Mouse (Mus musculus) cerebellum, postnatal 36 days (tissue): ENCODE data around the gene Fdx1l.
"Not testable (repeated sequence)": the region's sequence is repeated elsewhere in the genome, so short reads cannot be mapped to it uniquely, and the experiment has no call there.

Experiments
- DNase-seq, 2 experiments: peaks; one replicate each; pipeline ENCODE4 v3.0.0; 2021 to 2022; ENCODE audit warnings: mixed read lengths in 2 of 2

The Fdx1l gene

DNA sequence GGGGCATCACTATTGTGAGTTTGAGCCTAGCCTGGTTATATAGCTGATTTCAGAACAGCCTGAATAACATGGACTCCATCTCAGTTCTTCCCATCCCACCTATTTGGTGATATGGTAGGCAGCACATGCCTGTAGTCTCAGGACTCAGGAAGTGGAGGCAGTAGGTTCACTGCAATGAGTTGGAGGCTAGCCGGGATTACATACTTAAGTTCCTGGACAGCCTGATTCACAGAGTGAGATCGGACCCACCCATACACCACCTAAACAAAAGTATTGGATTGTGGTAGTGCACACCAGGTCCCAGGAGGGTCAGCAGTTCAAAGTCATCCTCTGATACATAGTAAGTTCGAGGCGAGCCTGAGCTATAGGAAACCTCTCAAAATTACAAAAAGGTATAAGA lies 773 bp downstream of the Fdx1l start:
- no peak for DNase-seq

DNA sequence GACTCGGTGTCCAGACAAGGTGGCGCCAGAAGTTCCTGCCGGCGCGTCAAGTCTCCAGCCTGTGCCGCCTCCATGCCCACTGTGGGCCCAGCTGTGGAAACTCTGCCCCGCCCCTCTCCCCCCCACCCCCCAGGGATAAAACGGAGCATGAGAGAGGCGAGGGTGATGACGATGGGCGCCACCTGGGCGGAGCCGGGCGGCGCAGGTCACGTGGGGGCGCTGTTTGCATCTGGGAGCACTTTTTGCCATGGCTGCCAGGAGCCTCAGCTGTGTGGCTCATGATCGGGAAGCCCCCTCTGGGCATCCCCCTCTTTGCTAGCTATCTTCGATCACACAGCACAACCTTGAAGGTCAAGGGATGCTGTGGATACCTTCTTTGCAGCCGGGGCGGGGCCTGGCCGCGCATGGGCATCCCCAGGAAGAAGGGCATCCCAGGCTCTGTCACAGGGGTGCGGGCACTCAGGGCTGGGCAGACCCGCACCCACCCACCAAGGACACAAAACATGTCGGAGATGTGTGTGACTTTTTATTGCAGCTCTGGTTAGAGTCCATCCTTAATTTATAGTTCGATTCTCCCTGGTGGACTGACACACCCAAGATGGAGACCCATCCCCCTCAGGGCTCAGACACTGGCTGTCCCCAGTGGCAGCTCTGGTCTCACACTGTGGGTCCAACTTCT lies 6.3 kb downstream of the Fdx1l start, which contains the start of gene Zglp1:
Gene Zglp1 (minus strand): TSS at position 88 of the 679 bp plus-strand sequence.
- no peak for DNase-seq

DNA sequence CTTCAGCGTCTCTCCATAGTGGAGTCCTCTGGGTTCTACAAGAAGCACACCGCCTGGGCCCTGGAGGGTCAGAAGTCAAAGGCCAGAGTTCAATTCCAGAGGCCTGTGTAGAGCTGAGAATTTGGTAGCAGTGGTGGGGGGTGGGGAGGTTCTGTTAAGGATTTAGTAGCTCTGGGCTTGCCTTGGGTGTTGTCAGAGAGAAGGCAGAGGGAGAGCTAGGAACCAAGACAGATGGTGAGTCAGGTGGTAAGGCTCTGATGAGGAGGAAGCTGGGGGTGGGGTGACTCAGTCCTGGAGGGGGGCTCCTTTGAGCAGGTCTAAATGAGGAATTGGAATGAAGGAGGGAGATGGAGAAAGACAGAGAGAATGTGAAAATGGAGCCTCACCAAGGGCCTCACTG lies 10.5 kb downstream of the Fdx1l start:
- no peak for DNase-seq

DNA sequence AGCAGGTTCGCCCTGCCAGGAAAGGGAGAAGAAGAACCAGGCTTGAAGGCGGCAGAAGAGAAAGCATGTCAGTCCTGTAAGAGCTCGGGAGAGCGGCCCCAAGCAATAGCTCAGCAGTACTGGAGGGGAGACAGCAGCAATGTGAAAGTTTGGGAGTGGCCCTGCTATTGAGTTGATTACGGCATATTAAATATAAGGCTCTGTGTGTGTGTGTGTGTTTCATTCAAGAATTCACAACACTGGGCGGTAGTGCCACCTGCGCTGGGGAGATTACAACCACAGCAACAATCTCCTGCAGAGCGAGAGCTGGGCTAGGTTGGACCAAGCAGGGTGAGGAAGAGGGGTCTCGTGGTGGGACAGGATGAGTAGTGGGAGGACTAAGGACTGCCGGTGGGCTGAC lies 21.8 kb downstream of the Fdx1l start:
- no peak for DNase-seq

DNA sequence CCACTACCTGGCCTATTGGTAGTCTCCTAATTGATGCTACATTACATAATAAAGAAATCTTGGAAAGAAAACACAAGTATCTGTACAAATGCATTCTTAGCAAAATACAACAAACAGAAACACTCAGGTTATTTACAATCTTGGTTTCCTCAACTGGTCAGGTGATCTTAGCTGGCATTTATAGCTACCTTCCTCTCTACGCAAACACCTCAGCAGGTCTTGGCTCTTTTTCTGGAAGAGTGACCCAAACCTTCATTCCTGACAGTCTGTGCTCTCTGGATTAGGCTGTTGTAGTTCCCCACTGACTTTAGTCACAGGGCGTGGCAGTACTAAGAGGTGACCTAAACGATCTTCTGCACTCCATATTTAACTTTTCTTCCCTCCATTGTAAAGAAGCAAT lies 28.2 kb downstream of the Fdx1l start:
- DNase-seq = no peak

DNA sequence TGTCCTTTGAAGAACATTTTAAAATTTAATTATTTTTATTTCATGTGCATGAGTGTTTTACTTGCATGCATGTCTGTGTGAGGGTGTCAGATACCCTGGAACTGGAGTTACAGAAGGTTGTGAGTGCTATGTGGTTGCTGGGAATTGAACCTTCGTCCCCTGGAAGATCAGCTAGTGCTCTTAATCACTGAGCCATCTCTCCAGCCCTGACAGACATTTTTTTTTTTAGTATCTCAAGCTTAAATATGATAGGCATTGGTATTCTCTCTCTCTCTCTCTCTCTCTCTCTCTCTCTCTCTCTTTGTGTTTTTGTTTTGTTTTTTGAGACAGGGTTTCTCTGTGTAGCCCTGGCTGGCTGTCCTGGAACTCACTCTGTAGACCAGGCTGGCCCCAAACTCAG lies 28.6 kb downstream of the Fdx1l start:
- not testable (repeated sequence) for DNase-seq

DNA sequence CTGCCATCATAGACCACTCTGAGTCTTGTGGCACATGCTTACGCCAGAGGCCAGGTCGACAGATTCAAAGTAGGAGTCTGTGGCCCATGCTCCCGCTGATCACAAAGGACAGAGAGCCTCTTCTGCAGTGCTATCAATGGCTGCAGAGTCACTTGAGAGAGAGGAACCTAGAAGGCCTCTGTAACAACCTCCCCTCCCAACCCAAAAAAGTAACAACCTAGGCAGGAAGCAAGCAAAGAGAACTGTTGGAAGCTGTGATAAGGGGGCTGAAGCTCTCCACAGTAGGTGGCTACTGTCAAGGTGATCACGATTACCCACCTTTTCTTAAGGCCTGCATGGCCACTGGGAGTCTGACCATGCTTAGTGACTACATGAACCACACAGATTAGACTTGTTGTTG lies 29.9 kb downstream of the Fdx1l start:
- DNase-seq = no peak

DNA sequence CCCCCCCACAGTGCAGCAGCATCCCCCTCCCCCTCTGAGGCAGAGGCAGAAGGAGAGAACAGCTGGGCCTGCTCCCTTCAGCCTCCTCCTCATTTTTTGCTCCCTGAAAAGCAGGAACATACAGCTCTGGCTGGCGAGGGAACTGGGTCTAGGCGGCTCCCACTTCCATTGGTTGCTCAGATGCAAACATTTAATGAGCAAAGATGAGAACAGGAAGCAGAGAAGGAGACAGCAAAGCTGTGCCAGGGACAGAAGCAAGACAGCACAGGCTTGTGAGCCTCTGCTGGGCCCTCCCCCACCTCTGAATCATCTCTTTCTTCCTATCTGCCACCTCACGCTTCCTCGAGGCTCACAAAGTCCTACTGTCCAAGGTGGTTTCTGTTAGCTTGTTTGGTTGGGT lies 32.1 kb downstream of the Fdx1l start:
- DNase-seq = no peak

DNA sequence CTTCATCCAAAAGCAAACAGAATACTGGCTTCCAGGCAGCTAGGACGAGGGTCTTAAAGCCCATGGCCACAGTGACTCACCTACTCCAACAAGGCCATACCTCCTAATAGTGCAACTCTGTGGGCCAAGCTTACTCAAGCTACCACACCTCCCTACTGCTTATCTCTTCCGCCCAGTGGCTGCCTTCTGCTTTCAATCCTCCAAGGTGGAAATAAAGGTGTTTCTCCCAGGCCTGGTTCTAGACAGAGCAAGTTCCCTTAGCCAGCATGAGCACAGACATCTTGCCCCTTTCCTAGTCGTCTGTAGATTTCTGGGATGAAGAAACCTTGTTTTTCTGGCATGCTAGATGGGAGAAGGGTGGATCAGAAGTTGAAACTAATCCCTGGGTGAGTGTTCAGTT lies 33.6 kb downstream of the Fdx1l start:
- no peak for DNase-seq

DNA sequence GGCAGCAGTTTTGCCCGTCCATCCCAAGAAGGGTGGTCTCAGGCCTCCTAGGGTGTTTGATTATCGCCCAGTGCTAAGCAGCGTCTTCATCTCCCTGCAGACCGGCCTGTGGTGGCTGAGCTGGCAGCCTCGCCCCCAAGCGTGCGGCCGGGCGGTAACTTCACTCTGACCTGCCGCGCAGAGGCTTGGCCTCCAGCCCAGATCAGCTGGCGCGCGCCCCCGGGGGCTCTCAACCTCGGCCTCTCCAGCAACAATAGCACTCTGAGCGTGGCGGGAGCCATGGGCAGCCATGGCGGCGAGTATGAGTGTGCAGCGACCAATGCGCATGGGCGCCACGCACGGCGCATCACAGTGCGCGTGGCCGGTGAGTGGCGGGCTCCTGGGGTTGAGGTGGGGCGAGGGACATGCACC lies 35.9 kb downstream of the Fdx1l start:
- peak; percentile 23 to 25 for DNase-seq

DNA sequence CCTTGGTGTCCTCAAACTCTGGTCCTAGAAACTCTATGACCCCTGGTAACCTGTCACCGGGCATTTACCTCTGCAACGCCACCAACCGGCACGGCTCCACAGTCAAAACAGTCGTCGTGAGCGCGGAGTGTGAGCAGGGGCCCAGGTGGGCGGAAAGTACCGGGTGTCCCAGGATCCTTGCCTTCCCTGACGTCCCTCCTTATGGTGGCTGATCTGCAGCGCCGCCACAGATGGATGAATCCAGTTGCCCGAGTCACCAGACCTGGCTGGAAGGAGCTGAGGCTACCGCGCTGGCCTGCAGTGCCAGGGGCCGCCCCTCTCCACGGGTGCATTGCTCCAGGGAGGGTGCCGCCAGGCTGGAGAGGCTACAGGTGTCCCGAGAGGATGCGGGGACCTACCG lies 36.7 kb downstream of the Fdx1l start:
- no peak for DNase-seq

DNA sequence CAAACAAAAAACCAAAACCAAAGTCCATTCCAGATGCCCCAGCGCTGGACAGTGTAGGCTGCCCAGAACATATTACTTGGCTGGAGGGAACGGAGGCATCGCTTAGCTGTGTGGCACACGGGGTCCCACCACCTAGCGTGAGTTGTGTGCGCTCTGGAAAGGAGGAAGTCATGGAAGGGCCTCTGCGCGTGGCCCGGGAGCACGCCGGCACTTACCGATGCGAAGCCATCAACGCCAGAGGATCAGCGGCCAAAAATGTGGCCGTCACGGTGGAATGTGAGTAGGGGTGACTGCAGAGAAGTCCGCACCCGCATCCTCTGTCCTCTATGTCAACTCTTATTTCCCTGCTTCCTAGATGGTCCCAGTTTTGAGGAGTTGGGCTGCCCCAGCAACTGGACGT lies 37.3 kb downstream of the Fdx1l start:
- no peak for DNase-seq

DNA sequence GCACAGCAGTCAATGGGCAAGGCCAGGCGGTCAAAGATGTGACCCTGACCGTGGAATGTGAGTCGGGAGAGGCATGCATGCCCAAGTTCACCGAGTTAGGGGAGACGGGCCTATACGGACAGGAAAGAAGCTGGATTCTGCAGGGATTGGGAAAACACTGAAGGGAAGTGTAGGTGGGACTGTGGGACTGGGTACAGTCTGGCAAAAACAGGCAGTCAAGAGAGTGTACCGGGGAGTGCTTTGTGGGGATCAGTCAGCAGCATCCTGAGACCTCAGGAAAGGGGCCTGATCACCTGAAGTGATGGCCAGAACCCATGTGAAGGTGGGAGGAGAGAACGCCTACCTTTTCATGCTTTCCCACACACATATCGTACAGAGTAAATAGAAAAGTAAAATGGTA lies 37.8 kb downstream of the Fdx1l start:
- no peak for DNase-seq

DNA sequence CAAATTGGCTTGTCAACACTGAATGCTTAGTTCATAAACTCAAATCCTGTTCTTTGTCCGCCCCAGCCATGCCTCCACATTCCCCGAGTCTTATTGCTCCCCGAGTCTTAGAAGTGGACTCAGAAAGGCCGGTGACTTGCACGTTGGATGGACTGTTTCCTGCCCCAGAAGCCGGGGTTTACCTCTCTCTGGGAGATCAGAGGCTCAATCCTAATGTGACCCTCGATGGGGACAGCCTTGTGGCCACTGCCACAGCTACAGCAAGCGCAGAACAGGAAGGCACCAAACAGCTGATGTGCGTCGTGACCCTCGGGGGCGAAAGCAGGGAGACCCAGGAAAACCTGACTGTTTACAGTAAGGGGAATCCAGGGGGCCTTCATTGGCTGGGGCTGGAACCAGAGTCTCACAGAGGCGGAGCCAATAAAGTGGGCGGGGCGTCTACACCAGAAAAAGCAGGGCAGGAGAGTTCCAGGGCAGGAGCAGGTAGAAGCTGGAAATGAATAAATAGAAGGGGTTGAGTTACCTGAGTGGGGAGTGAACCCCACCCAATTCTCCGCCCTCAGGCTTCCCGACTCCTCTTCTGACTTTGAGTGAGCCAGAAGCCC lies 38.8 kb downstream of the Fdx1l start:
- no peak for DNase-seq

DNA sequence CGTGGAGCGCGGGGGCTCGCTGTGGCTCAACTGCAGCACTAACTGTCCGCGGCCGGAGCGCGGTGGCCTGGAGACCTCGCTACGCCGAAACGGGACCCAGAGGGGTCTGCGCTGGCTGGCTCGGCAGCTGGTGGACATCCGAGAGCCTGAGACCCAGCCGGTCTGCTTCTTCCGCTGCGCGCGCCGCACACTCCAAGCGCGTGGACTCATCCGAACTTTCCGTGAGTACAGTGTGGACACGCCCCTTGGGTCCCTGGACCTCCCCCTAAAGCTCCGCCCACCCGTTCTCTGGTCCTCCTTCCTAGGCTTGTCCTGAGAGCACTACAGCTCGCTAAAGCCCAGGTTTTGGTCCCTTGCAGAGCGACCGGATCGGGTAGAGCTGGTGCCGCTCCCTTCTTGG lies 40.3 kb downstream of the Fdx1l start:
- DNase-seq = no peak

DNA sequence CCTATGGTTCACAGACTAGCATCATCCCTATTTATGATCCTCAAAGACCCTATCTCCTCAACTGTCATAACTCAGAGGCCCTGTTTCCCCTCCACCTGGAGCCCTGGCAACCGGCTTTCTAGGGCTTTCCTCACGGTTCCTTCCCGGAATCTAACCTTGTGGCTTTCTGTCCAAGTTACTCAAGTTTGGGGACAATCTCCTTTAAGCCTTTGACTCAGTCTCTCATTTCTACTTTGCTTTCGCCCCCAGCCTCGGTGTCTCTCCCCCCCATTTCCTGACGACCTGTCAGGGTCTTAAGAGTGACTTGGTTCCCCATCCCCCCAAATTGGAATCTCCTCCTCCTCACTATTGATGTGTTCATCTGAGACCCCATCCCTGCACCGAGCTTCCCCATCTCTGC lies 40.9 kb downstream of the Fdx1l start:
- DNase-seq = no peak

DNA sequence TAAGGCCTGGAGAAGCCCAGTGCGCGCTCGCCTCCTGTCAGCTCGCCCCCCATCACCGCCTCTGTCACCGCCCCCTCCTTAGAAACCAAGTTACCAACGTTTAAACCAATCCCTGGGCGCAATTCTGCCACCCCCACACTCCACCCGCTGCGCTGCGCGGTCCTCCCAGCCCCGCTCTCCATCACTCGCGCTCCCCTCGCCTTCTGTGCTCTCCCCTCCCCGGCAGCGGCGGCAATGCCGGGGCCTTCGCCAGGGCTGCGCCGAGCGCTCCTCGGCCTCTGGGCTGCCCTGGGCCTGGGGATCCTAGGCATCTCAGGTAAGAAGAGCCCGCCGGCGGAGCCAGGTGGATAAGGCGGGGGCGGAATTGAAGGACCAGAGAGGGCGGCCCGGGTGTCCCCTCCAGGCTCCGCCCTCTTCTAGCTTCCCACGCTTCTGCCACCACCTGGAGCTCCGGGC lies 41.5 kb downstream of the Fdx1l start, which contains the start of gene Icam5:
Gene Icam5 (plus strand): TSS at position 178 of the 456 bp plus-strand sequence.
- DNase-seq = no peak

DNA sequence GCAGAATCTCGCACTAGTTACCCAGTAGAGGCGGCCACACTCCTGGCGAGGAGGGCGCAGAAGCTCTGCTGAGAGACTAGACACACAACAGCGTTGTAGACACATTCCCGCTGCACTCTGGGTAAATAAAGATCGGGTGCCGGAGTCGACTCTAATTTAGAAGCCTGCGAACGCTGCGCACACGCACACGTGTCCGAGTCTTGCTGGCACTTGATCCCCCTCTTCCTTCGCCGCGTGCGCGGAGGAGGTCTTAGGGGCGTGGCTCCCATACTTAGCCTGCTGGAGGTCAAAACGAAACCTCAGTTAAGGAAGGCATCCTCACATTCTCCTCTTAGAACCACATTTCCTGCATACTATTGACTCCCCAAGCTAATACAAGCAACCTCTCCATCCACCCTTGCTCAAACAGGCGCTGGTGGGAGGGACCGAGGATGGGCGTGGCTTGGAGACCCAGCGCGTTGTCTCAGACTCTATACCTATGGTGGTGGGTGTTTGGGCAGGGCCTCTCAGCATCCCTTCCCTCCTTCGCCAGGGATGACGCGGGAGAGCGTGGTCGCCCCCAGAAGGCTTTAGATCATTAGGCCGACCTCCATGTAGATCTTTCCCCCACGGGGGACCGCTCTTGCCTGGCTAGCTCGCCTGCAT lies 42.0 kb downstream of the Fdx1l start:
- peak; percentile 15 to 27 for DNase-seq

DNA sequence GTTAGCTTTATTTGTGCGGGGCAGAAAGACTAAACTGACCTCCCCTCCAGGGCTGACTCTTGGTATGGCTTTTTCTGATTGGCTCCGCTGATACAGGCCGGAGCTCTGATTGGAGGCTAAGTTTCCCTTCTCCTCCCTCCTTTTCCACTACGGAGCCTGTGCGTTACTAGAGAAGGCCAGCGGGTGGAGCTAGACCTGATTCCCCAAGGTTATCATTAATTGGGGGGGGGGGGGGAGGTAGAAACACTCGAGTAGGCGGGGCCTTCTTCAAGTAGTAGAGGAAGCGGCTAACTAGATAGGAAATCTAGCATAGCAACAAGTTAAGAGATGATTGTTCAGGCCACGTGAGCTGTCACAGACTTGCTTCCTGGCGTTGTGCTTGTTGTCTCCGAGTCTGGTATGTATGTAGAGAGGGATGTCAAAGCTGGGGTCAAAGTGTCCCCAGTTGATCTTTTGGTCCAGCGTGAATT lies 42.6 kb downstream of the Fdx1l start:
- DNase-seq = peak; percentile 76 to 78

DNA sequence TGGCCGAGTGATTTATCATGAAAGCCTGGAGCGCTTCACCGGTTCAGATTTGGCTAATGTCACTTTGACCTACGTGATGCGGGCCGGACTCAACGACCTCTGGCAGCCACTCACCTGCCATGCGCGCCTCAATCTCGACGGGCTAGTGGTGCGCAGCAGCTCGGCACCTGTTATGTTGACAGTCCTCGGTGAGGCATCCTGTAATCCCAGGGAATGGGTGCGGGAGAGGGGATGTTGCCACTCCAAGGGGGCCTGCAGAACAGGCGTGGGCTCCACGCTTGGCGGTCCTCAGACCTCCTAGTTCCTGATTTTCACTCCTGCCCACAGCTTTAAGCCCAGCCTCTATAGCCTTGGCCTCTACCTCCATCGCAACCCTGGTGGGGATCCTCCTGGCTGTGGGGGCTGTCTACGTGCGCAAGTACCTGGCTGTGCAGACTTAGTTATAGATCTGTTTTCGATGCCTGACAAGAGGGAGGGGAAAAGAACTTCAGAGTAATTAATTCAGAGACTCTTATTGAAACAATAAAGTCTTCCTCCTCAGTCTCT lies 43.3 kb downstream of the Fdx1l start:
- no peak for DNase-seq

DNA sequence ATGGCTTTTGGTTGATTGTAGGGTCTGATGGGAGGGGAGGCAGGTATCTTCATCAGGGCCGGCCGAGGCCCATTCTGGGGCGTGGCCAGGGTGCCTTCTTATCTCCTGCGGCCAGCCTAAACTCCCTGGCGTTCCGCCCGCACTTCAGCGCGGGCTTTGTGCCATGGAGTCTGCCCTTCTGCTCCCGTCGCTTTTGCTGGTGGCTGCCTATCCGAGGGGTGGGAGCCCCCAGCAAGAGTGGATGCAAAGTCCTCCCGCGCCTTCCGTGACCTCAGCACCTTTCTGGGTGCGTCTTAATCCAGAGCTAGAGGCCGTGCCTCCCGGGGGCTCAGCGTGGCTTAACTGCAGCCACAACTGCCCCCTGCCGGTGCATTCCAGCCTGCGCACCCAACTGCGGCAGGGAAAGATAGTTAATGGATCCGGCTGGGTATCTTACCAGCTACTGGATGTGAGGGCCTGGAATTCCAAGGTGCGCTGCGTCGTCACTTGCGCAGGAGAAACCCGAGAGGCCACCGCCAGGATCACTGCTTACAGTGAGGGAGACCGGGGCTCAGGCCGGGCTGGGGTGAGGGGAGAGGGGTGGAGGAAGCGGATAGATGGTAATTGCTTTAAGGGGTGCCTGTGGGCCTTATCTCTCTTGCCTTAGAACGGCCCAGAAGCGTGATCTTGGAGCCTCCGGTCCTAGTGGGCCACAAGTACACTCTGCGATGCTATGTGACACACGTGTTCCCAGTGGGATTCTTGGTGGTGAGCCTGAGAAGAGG lies 43.9 kb downstream of the Fdx1l start, which contains the start of gene Icam4:
Gene Icam4 (plus strand): TSS at position 83 of the 764 bp plus-strand sequence.
- DNase-seq = peak; percentile 58 to 66

DNA sequence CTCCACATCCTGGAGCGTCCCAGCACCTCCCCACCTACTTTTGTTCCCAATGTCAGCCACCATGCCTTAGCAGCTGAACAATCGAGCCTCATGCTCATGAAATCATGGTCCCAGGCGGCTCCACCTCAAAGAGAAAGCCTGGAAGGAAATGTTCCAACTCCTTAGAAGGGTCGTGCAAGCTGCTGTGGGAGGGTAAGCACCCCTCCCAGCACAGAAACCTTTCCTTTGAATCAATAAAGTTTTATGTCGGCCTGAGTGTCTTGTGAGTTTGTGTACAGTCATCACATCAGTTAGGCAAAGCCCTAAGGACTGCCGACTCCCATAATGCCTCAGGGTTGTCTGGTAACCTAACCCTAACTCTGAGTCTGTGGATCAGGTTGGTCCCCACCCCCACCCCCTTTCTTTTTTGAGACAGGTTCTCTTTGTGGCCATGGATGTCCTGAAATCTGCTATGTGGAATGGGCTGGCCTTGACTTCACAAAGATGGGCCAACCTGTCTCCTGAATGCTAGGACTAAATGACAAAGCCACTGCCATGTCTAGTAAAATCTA lies 44.8 kb downstream of the Fdx1l start:
- no peak for DNase-seq
